Mouse (Mus musculus): ENCODE results near the gene Gse1. TPM values are rescaled to one million over a fixed set of nuclear protein-coding genes. Genes with fewer than 3 reads are reported as not detected.

The Gse1 gene
- total RNA-seq, 1 experiment, result 21.4 TPM

DNA sequence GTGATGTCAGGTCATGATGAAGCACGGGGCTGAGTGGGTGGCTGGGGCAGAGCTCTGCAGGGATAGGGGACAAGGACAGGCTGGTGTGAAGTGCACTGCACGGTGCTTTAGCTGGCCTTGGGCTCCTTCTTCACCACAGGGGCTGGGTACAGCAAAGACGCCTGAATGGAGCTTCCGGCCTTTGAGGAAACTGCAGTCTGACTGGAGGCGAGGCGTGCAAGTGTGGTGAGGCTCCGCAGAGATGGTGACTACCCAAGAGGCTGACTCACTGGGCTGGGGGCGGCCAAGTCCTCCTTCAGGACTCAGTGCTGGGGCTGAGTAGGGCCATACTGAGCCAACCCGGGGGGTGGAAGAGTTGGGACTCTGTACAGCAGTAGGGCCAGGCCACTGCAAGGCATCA, 22.3 kb upstream of the Gse1 start:
- no peak for DNase-seq (ENCODE audit: low read depth, low spot score)
- in situ Hi-C loops (cut with MboI; ENCODE audit: low sequenced_read_pairs in 2 of 2, unreplicated experiment in 2 of 2), result no loop called here
- Histone ChIP-seq H3K9ac (ENCODE audit: insufficient read depth, low read depth, low read length, poor library complexity, severe bottlenecking) (no peak overlapping the region), H3K27ac (ENCODE audit: insufficient read depth, low read depth, low read length, poor library complexity, severe bottlenecking) (no peak overlapping the region), H3K4me1 (ENCODE audit: control insufficient read depth in 2 of 2, insufficient read depth in 2 of 2, low read length in 2 of 2, poor library complexity in 1 of 2) (peaks cover 0 to 3% of the 10 kb centered on the region in 2 experiments; a peak in 1 of 4 replicates), H3K4me3 (ENCODE audit: insufficient read depth in 1 of 2, low read depth in 1 of 2, low read length in 2 of 2, poor library complexity in 1 of 2, severe bottlenecking in 1 of 2) (no peak overlapping the region), H3K36me3 (ENCODE audit: control insufficient read depth, insufficient read depth, low read length, poor library complexity, severe bottlenecking) (no peaks in the 10 kb centered on the region), H3K9me3 (ENCODE audit: control insufficient read depth, insufficient read depth, low read depth, low read length) (no peaks in the 10 kb centered on the region)
- no peak for TF ChIP-seq HCFC1 (IDR thresholded peaks at IDR 0.05; ENCODE audit: borderline replicate concordance, insufficient read depth, low read length)
- no peak for TF ChIP-seq ZC3H11A (IDR thresholded peaks at IDR 0.05; ENCODE audit: borderline replicate concordance, low read depth, low read length)
- no peak for TF ChIP-seq CHD2 (IDR thresholded peaks at IDR 0.05; ENCODE audit: low read depth, low read length)
- TF ChIP-seq ZNF384 (IDR thresholded peaks at IDR 0.05; ENCODE audit: low read depth, low read length), result no peak
- no peak for TF ChIP-seq MAFK (IDR thresholded peaks at IDR 0.05; ENCODE audit: insufficient read depth, low read depth, low read length)

DNA sequence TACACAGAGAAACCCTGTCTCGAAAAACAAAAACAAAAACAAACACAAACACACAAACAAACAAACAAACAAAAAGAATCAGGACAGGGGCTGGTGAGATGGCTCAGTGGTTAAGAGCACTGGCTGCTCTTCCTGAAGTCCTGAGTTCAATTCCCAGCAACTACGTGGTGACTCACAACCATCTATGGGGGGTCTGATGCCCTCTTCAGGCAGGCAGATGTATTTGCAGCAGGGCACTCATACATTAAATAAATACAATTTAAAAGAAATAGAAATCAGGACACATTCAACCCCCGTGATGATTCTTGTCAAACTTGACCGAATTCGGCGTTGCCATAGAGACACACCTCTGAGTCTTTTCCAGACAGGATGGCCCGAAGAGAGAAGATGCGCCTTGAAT, 20.9 kb upstream of the Gse1 start:
- Histone ChIP-seq H3K27ac (ENCODE audit: insufficient read depth, low read depth, low read length, poor library complexity, severe bottlenecking) (no peak overlapping the region), H3K9ac (ENCODE audit: insufficient read depth, low read depth, low read length, poor library complexity, severe bottlenecking) (no peak overlapping the region), H3K9me3 (ENCODE audit: control insufficient read depth, insufficient read depth, low read depth, low read length) (no peaks in the 10 kb centered on the region), H3K4me1 (ENCODE audit: control insufficient read depth in 2 of 2, insufficient read depth in 2 of 2, low read length in 2 of 2, poor library complexity in 1 of 2) (peaks cover 0 to 3% of the 10 kb centered on the region in 2 experiments; a peak in 1 of 4 replicates), H3K36me3 (ENCODE audit: control insufficient read depth, insufficient read depth, low read length, poor library complexity, severe bottlenecking) (no peaks in the 10 kb centered on the region), H3K4me3 (ENCODE audit: insufficient read depth in 1 of 2, low read depth in 1 of 2, low read length in 2 of 2, poor library complexity in 1 of 2, severe bottlenecking in 1 of 2) (no peak overlapping the region)
- no peak for TF ChIP-seq ZNF384 (IDR thresholded peaks at IDR 0.05; ENCODE audit: low read depth, low read length)
- in situ Hi-C loops (cut with MboI; ENCODE audit: low sequenced_read_pairs in 2 of 2, unreplicated experiment in 2 of 2), result no loop called here
- DNase-seq (ENCODE audit: low read depth, low spot score), result no peak

DNA sequence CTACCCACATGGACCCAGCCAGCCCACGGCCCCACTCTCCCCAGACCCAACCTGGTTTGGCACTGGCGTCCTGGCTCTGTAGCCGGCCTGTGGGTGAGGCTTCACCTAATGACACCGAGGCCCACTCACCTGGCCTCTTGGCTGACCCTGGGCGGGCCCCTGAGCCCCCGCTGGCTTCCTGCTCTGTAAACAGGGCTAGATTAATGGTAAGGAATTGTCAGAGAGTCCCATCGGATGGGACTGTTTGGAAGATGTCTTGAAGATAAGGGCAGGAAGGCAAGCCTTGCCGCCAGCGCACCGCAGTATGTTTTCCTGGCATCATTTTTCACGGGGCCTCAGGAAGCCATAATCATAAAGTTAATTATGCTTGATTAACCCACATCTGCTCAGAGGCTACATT, 20.1 kb upstream of the Gse1 start:
- no peak for TF ChIP-seq MAFK (IDR thresholded peaks at IDR 0.05; ENCODE audit: insufficient read depth, low read depth, low read length)
- TF ChIP-seq HCFC1 (IDR thresholded peaks at IDR 0.05; ENCODE audit: borderline replicate concordance, insufficient read depth, low read length), result no peak
- TF ChIP-seq ZNF384 (IDR thresholded peaks at IDR 0.05; ENCODE audit: low read depth, low read length), result no peak
- TF ChIP-seq ZC3H11A (IDR thresholded peaks at IDR 0.05; ENCODE audit: borderline replicate concordance, low read depth, low read length), result no peak
- TF ChIP-seq CHD2 (IDR thresholded peaks at IDR 0.05; ENCODE audit: low read depth, low read length), result no peak
- H3K27ac ChIP-seq (ENCODE audit: insufficient read depth, low read depth, low read length, poor library complexity, severe bottlenecking), result no peak overlapping the region
- H3K9ac ChIP-seq (ENCODE audit: insufficient read depth, low read depth, low read length, poor library complexity, severe bottlenecking), result no peak overlapping the region
- no peak for DNase-seq (ENCODE audit: low read depth, low spot score)
- no peak overlapping the region for H3K4me3 ChIP-seq (ENCODE audit: insufficient read depth in 1 of 2, low read depth in 1 of 2, low read length in 2 of 2, poor library complexity in 1 of 2, severe bottlenecking in 1 of 2)
- in situ Hi-C loops (cut with MboI; ENCODE audit: low sequenced_read_pairs in 2 of 2, unreplicated experiment in 2 of 2), result no loop called here
- no peaks in the 10 kb centered on the region for H3K36me3 ChIP-seq (ENCODE audit: control insufficient read depth, insufficient read depth, low read length, poor library complexity, severe bottlenecking)
- no peaks in the 10 kb centered on the region for H3K9me3 ChIP-seq (ENCODE audit: control insufficient read depth, insufficient read depth, low read depth, low read length)
- H3K4me1 ChIP-seq (ENCODE audit: control insufficient read depth in 2 of 2, insufficient read depth in 2 of 2, low read length in 2 of 2, poor library complexity in 1 of 2), result peaks cover 0 to 3% of the 10 kb centered on the region in 2 experiments; a peak in 1 of 4 replicates

DNA sequence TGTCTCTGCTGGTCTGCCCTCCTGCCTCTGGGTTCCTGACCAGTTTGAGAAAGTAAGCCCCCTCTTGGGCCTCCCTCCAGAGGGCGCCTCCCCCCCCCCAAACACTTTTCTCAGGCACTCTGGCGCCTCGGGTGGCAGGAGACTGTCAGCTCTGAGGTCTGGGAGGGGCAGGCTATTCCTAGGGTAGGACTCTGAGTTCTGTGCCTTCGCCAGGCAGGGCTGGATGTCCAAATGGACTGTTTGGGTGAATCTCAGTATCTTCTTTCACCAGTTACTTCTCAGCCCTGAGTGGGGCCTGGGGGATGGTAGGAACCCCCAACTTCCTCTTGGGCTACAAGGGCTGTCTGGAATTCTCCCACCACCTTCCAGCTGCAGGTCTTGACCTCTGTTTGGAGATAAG, 16.9 kb upstream of the Gse1 start:
- no peak overlapping the region for H3K4me3 ChIP-seq (ENCODE audit: insufficient read depth in 1 of 2, low read depth in 1 of 2, low read length in 2 of 2, poor library complexity in 1 of 2, severe bottlenecking in 1 of 2)
- DNase-seq (ENCODE audit: low read depth, low spot score), result no peak
- in situ Hi-C loops (cut with MboI; ENCODE audit: low sequenced_read_pairs in 2 of 2, unreplicated experiment in 2 of 2), result no loop called here
- H3K9ac ChIP-seq (ENCODE audit: insufficient read depth, low read depth, low read length, poor library complexity, severe bottlenecking), result no peak overlapping the region
- TF ChIP-seq MAFK (IDR thresholded peaks at IDR 0.05; ENCODE audit: insufficient read depth, low read depth, low read length), result no peak
- TF ChIP-seq CHD2 (IDR thresholded peaks at IDR 0.05; ENCODE audit: low read depth, low read length), result no peak
- no peak for TF ChIP-seq HCFC1 (IDR thresholded peaks at IDR 0.05; ENCODE audit: borderline replicate concordance, insufficient read depth, low read length)
- no peak for TF ChIP-seq ZC3H11A (IDR thresholded peaks at IDR 0.05; ENCODE audit: borderline replicate concordance, low read depth, low read length)
- TF ChIP-seq ZNF384 (IDR thresholded peaks at IDR 0.05; ENCODE audit: low read depth, low read length), result no peak
- H3K4me1 ChIP-seq (ENCODE audit: control insufficient read depth in 2 of 2, insufficient read depth in 2 of 2, low read length in 2 of 2, poor library complexity in 1 of 2), result peaks cover 0 to 3% of the 10 kb centered on the region in 2 experiments; a peak in 1 of 4 replicates
- no peaks in the 10 kb centered on the region for H3K36me3 ChIP-seq (ENCODE audit: control insufficient read depth, insufficient read depth, low read length, poor library complexity, severe bottlenecking)
- H3K9me3 ChIP-seq (ENCODE audit: control insufficient read depth, insufficient read depth, low read depth, low read length), result no peaks in the 10 kb centered on the region
- H3K27ac ChIP-seq (ENCODE audit: insufficient read depth, low read depth, low read length, poor library complexity, severe bottlenecking), result no peak overlapping the region

DNA sequence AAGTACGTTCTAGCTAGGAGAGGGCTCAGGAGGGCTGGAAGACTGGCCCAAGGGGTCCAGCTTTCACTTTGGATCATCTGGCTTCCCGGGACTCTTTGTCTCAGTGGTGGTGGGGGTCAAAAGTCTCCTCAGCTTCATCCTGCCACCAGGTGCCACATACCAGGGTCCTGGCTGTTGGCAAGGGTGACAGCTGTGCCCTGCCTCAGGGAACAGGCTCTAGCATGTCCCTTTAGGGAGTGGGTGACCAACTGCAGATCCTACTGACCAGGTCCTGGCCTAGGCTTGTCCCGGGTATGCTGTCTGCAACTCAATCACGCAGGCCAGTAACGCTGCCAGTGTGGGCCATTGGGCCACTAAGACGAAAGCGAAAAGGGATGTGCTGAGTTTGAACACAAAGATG, 15.7 kb upstream of the Gse1 start:
- Histone ChIP-seq H3K4me3 (ENCODE audit: insufficient read depth in 1 of 2, low read depth in 1 of 2, low read length in 2 of 2, poor library complexity in 1 of 2, severe bottlenecking in 1 of 2) (no peak overlapping the region), H3K4me1 (ENCODE audit: control insufficient read depth in 2 of 2, insufficient read depth in 2 of 2, low read length in 2 of 2, poor library complexity in 1 of 2) (peaks cover 0 to 11% of the 10 kb centered on the region in 2 experiments; a peak in 1 of 4 replicates), H3K27ac (ENCODE audit: insufficient read depth, low read depth, low read length, poor library complexity, severe bottlenecking) (no peak overlapping the region), H3K9me3 (ENCODE audit: control insufficient read depth, insufficient read depth, low read depth, low read length) (no peaks in the 10 kb centered on the region), H3K9ac (ENCODE audit: insufficient read depth, low read depth, low read length, poor library complexity, severe bottlenecking) (no peak overlapping the region), H3K36me3 (ENCODE audit: control insufficient read depth, insufficient read depth, low read length, poor library complexity, severe bottlenecking) (no peaks in the 10 kb centered on the region)
- in situ Hi-C loops (cut with MboI; ENCODE audit: low sequenced_read_pairs in 2 of 2, unreplicated experiment in 2 of 2), result no loop called here
- no peak for DNase-seq (ENCODE audit: low read depth, low spot score)
- no peak for TF ChIP-seq MAFK (IDR thresholded peaks at IDR 0.05; ENCODE audit: insufficient read depth, low read depth, low read length)
- no peak for TF ChIP-seq CHD2 (IDR thresholded peaks at IDR 0.05; ENCODE audit: low read depth, low read length)
- no peak for TF ChIP-seq HCFC1 (IDR thresholded peaks at IDR 0.05; ENCODE audit: borderline replicate concordance, insufficient read depth, low read length)
- no peak for TF ChIP-seq ZNF384 (IDR thresholded peaks at IDR 0.05; ENCODE audit: low read depth, low read length)
- TF ChIP-seq ZC3H11A (IDR thresholded peaks at IDR 0.05; ENCODE audit: borderline replicate concordance, low read depth, low read length), result no peak
